Mouse (Mus musculus): ENCODE measurements around the gene Cmklr1. TPM values are rescaled to one million over a fixed set of nuclear protein-coding genes. Genes with fewer than 3 reads are reported as not detected.

The Cmklr1 gene
- total and polyA plus RNA-seq, 3 experiments, result 22.0 to 42.0 (median 28.5) TPM

GRCm38 (mm10) chr5:113619151-113619550, 31.1 kb downstream of the Cmklr1 start:
- H3K79me2 ChIP-seq (replicated peaks; ENCODE audit: control insufficient read depth, insufficient read depth, low read length), result no peaks in the 10 kb centered on the region
- no peak for TF ChIP-seq CTCF (IDR thresholded peaks at IDR 0.05)
- no peak for TF ChIP-seq POLR2A (IDR thresholded peaks at IDR 0.05; ENCODE audit: insufficient read depth, low read depth, low read length)
- no peak for TF ChIP-seq EP300 (IDR thresholded peaks at IDR 0.05; ENCODE audit: insufficient read depth, low read depth, low read length)
- 63% methylated on average over 1 of the region's 1 CpGs for WGBS
- no peaks in the 10 kb centered on the region for H3K27me3 ChIP-seq (ENCODE audit: control insufficient read depth, insufficient read depth, low read length)
- H3K9ac ChIP-seq (ENCODE audit: low read depth, low read length), result no peak overlapping the region
- no peak for DNase-seq
- no peaks in the 10 kb centered on the region for H3K4me1 ChIP-seq (ENCODE audit: control insufficient read depth, insufficient read depth, low read length)
- H3K4me3 ChIP-seq, result no peak overlapping the region
- no peak overlapping the region for H3K27ac ChIP-seq
- H3K36me3 ChIP-seq (ENCODE audit: control insufficient read depth, insufficient read depth, low read length), result no peaks in the 10 kb centered on the region
- intact Hi-C loops (cut with DNase I), result no loop called here

GRCm38 (mm10) chr5:113618716-113619115, 31.5 kb downstream of the Cmklr1 start:
- H3K36me3 ChIP-seq (ENCODE audit: control insufficient read depth, insufficient read depth, low read length), result no peaks in the 10 kb centered on the region
- TF ChIP-seq POLR2A (IDR thresholded peaks at IDR 0.05; ENCODE audit: insufficient read depth, low read depth, low read length) (no peak), CTCF (IDR thresholded peaks at IDR 0.05) (no peak), EP300 (IDR thresholded peaks at IDR 0.05; ENCODE audit: insufficient read depth, low read depth, low read length) (no peak)
- H3K9ac ChIP-seq (ENCODE audit: low read depth, low read length), result no peak overlapping the region
- 95% methylated on average over 4 of the region's 4 CpGs for WGBS
- DNase-seq, result no peak
- intact Hi-C loops (cut with DNase I), result no loop called here
- H3K4me1 ChIP-seq (ENCODE audit: control insufficient read depth, insufficient read depth, low read length), result no peaks in the 10 kb centered on the region
- H3K27me3 ChIP-seq (ENCODE audit: control insufficient read depth, insufficient read depth, low read length), result no peaks in the 10 kb centered on the region
- H3K79me2 ChIP-seq (replicated peaks; ENCODE audit: control insufficient read depth, insufficient read depth, low read length), result no peaks in the 10 kb centered on the region
- no peak overlapping the region for H3K4me3 ChIP-seq
- no peak overlapping the region for H3K27ac ChIP-seq

GRCm38 (mm10) chr5:113611771-113612233, 38.4 kb downstream of the Cmklr1 start:
- peak; percentile 59 to 71 for DNase-seq
- Histone ChIP-seq H3K36me3 (ENCODE audit: control insufficient read depth, insufficient read depth, low read length) (no peaks in the 10 kb centered on the region), H3K4me3 (no peak overlapping the region), H3K79me2 (replicated peaks; ENCODE audit: control insufficient read depth, insufficient read depth, low read length) (no peaks in the 10 kb centered on the region), H3K27ac (no peak overlapping the region), H3K9ac (ENCODE audit: low read depth, low read length) (no peak overlapping the region), H3K27me3 (ENCODE audit: control insufficient read depth, insufficient read depth, low read length) (no peaks in the 10 kb centered on the region), H3K4me1 (ENCODE audit: control insufficient read depth, insufficient read depth, low read length) (peaks cover 7% of the 10 kb centered on the region)
- TF ChIP-seq EP300 (IDR thresholded peaks at IDR 0.05; ENCODE audit: insufficient read depth, low read depth, low read length) (peak; percentile 54; the same call in 1 of the 2 replicates), CTCF (IDR thresholded peaks at IDR 0.05) (no peak)
- 70% methylated on average over 12 of the region's 12 CpGs for WGBS
- intact Hi-C loops (cut with DNase I), result no loop called here

GRCm38 (mm10) chr5:113611131-113611530, 39.1 kb downstream of the Cmklr1 start:
- Histone ChIP-seq H3K27me3 (ENCODE audit: control insufficient read depth, insufficient read depth, low read length) (no peaks in the 10 kb centered on the region), H3K27ac (no peak overlapping the region), H3K4me1 (ENCODE audit: control insufficient read depth, insufficient read depth, low read length) (peaks cover 7% of the 10 kb centered on the region), H3K36me3 (ENCODE audit: control insufficient read depth, insufficient read depth, low read length) (no peaks in the 10 kb centered on the region), H3K4me3 (no peak overlapping the region), H3K9ac (ENCODE audit: low read depth, low read length) (no peak overlapping the region), H3K79me2 (replicated peaks; ENCODE audit: control insufficient read depth, insufficient read depth, low read length) (no peaks in the 10 kb centered on the region)
- intact Hi-C loops (cut with DNase I), result no loop called here
- WGBS, result 72% methylated on average over 6 of the region's 6 CpGs
- TF ChIP-seq EP300 (IDR thresholded peaks at IDR 0.05; ENCODE audit: insufficient read depth, low read depth, low read length) (no peak), POLR2A (IDR thresholded peaks at IDR 0.05; ENCODE audit: insufficient read depth, low read depth, low read length) (no peak), CTCF (IDR thresholded peaks at IDR 0.05) (no peak)
- DNase-seq, result no peak

- no peaks in the 10 kb centered on the region for H3K36me3 ChIP-seq (ENCODE audit: control insufficient read depth, insufficient read depth, low read length)
- intact Hi-C loops (cut with DNase I), result no loop called here
- no peak for DNase-seq
- TF ChIP-seq CTCF (IDR thresholded peaks at IDR 0.05) (no peak), EP300 (IDR thresholded peaks at IDR 0.05; ENCODE audit: insufficient read depth, low read depth, low read length) (no peak), POLR2A (IDR thresholded peaks at IDR 0.05; ENCODE audit: insufficient read depth, low read depth, low read length) (no peak)
- no peaks in the 10 kb centered on the region for H3K79me2 ChIP-seq (replicated peaks; ENCODE audit: control insufficient read depth, insufficient read depth, low read length)
- H3K27me3 ChIP-seq (ENCODE audit: control insufficient read depth, insufficient read depth, low read length), result no peaks in the 10 kb centered on the region
- no peak overlapping the region for H3K4me3 ChIP-seq
- H3K9ac ChIP-seq (ENCODE audit: low read depth, low read length), result no peak overlapping the region
- peaks cover 7% of the 10 kb centered on the region for H3K4me1 ChIP-seq (ENCODE audit: control insufficient read depth, insufficient read depth, low read length)
- H3K27ac ChIP-seq, result no peak overlapping the region
- WGBS, result 60% methylated on average over 6 of the region's 6 CpGs
Measured at GRCm38 (mm10) chr5:113610490-113610889, 39.7 kb downstream of the Cmklr1 start.

- intact Hi-C loops (cut with DNase I), result loop anchor here (5.0 kb wide), 1 partner anchor 42 kb away; the partner anchor contains the start of gene Cmklr1
- WGBS, result 83% methylated on average over 5 of the region's 5 CpGs
Measured at GRCm38 (mm10) chr5:113609891-113610290, 40.3 kb downstream of the Cmklr1 start.

More at GRCm38 (mm10) chr5:113609891-113610290, 40.3 kb downstream of the Cmklr1 start:
- Histone ChIP-seq H3K9ac (ENCODE audit: low read depth, low read length) (no peak overlapping the region), H3K27ac (no peak overlapping the region), H3K79me2 (replicated peaks; ENCODE audit: control insufficient read depth, insufficient read depth, low read length) (no peaks in the 10 kb centered on the region), H3K4me3 (no peak overlapping the region), H3K27me3 (ENCODE audit: control insufficient read depth, insufficient read depth, low read length) (no peaks in the 10 kb centered on the region), H3K36me3 (ENCODE audit: control insufficient read depth, insufficient read depth, low read length) (no peaks in the 10 kb centered on the region), H3K4me1 (ENCODE audit: control insufficient read depth, insufficient read depth, low read length) (peaks cover 7% of the 10 kb centered on the region)
- no peak for DNase-seq
- no peak for TF ChIP-seq CTCF (IDR thresholded peaks at IDR 0.05)
- no peak for TF ChIP-seq POLR2A (IDR thresholded peaks at IDR 0.05; ENCODE audit: insufficient read depth, low read depth, low read length)
- TF ChIP-seq EP300 (IDR thresholded peaks at IDR 0.05; ENCODE audit: insufficient read depth, low read depth, low read length), result no peak
